8 mouse cellular contexts compared by ENCODE assay signal in the genomic region with DNA sequence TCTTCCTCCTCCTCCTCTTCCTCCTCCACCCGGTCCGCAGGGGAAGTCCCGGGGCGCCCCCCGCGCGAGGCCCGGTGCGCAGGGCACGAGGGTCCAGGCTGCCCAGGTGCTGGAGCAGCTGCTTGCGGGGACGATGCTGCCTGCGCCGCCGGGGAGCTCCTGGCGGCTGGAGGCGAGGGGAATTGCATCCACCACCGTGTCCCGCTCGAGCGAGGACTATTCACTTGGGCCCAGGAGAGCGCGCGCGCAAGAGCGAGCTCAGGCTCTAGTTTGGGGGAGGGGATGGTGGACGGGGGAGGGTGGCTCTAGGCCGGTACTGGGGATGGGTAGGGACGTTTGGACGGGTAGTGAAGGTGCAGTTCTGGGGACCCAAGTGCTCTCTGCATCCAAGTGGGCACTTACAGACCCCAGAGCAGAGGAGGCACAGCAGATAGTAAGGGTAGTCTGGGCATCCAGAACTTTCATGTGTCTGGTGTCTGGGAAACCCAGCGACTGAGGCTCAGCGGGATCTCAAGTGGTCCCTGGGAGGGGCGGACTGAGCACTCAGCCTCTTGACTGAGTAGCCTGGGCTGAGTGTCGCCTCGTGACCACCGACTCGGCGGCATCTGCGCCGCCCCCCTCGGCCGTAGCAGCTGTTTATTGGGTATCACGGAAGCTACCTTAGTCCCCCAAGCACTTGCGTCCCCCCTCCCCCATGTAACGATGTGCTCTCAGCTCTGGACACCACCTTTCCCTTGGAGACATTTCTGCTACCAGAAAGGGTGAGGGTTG. TPM values are rescaled to one million over a fixed set of nuclear protein-coding genes. Genes with fewer than 3 reads are reported as not detected.
A peak's percentile ranks its signal among the peaks of the same experiment; 100 is the strongest.
DNase-seq lines count a peak whose midpoint lies in the region; ATAC-seq and TF ChIP-seq lines count a peak whose summit lies in the region.

TSS of gene Epha6 (minus strand) at position 471 of the 771 bp plus-strand sequence.

- WGBS in liver, postnatal 0 days (ENCODE audit: insufficient replicate concordance): 1% methylated on average over 43 of the region's 45 CpGs
- WGBS in embryonic facial prominence, embryonic 11.5 days: under 1% methylated on average over 39 of the region's 45 CpGs
- WGBS in intestine, embryonic 14.5 days: under 1% methylated on average over 43 of the region's 45 CpGs
- WGBS in liver, embryonic 12.5 days (ENCODE audit: insufficient replicate concordance): 2% methylated on average over 44 of the region's 45 CpGs

- TF ChIP-seq CTCF in liver, postnatal 0 days (IDR thresholded peaks at IDR 0.05; ENCODE audit: low read depth): no peak

- H3K9me3 ChIP-seq in liver, postnatal 0 days (ENCODE audit: low read length): no peaks in the 10 kb centered on the region
- no peaks in the 10 kb centered on the region for H3K9me3 ChIP-seq in embryonic facial prominence, embryonic 11.5 days (replicated peaks; ENCODE audit: control insufficient read depth, low read length)
- no peaks in the 10 kb centered on the region for H3K9me3 ChIP-seq in intestine, embryonic 14.5 days (ENCODE audit: control insufficient read depth, low read length)
- no peaks in the 10 kb centered on the region for H3K9me3 ChIP-seq in liver, embryonic 12.5 days (replicated peaks)

- no peak within 1 kb of the TSS for H3K27ac ChIP-seq in liver, postnatal 0 days (ENCODE audit: low read depth)
- H3K27ac ChIP-seq in embryonic facial prominence, embryonic 11.5 days (replicated peaks; ENCODE audit: low read depth, low read length): no peak within 1 kb of the TSS
- no peak within 1 kb of the TSS for H3K27ac ChIP-seq in intestine, embryonic 14.5 days (ENCODE audit: low read depth)
- no peak within 1 kb of the TSS for H3K27ac ChIP-seq in liver, embryonic 12.5 days

- no peaks in the 10 kb centered on the region for H3K4me1 ChIP-seq in liver, postnatal 0 days (ENCODE audit: insufficient read depth)
- no peaks in the 10 kb centered on the region; the same call in 1 of the 2 replicates for H3K4me1 ChIP-seq in embryonic facial prominence, embryonic 11.5 days (ENCODE audit: control insufficient read depth, insufficient read depth, low read length)
- peaks cover 3% of the 10 kb centered on the region; the same call in 1 of the 2 replicates for H3K4me1 ChIP-seq in intestine, embryonic 14.5 days (replicated peaks; ENCODE audit: control insufficient read depth, insufficient read depth, low read length)
- H3K4me1 ChIP-seq in liver, embryonic 12.5 days: no peaks in the 10 kb centered on the region

- DNase-seq in liver: peak; percentile 3
- no peak for DNase-seq in liver, postnatal 0 days
- DNase-seq in embryonic facial prominence, embryonic 11.5 days (ENCODE audit: low spot score): peak; percentile 63
- peak; percentile 59 for DNase-seq in intestine, embryonic 14.5 days (ENCODE audit: low spot score)
- DNase-seq in right cerebral cortex, postnatal 4 days: peak; percentile 48
- DNase-seq in urinary bladder, postnatal 36 days (ENCODE audit: low spot score in 2 of 2): no peak
- DNase-seq in adrenal gland, adult (ENCODE audit: inconsistent age in 2 of 2, low spot score in 1 of 2): no peak

- H3K27me3 ChIP-seq in liver, postnatal 0 days (ENCODE audit: insufficient read depth, low read length): 0 out of 2 replicates have a peak, but pooled peaks cover 10% of the 10 kb centered on the region
- H3K27me3 ChIP-seq in embryonic facial prominence, embryonic 11.5 days (ENCODE audit: control insufficient read depth, insufficient read depth, low read length): peaks cover 10% of the 10 kb centered on the region
- peaks cover 38% of the 10 kb centered on the region for H3K27me3 ChIP-seq in intestine, embryonic 14.5 days (replicated peaks; ENCODE audit: control insufficient read depth, insufficient read depth, low read length)
- peaks cover 29% of the 10 kb centered on the region for H3K27me3 ChIP-seq in liver, embryonic 12.5 days (replicated peaks)

- no peak within 1 kb of the TSS for H3K4me2 ChIP-seq in liver, postnatal 0 days (ENCODE audit: low read depth, low read length)
- peak within 1 kb of the TSS; percentile 93 for H3K4me2 ChIP-seq in embryonic facial prominence, embryonic 11.5 days (ENCODE audit: low read depth, low read length)
- peak within 1 kb of the TSS; percentile 59 for H3K4me2 ChIP-seq in intestine, embryonic 14.5 days (ENCODE audit: low read length)
- peak within 1 kb of the TSS; percentile 46 for H3K4me2 ChIP-seq in liver, embryonic 12.5 days

- TF ChIP-seq EP300 in liver, postnatal 0 days (IDR thresholded peaks at IDR 0.05; ENCODE audit: low read depth): no peak

- no peaks in the 10 kb centered on the region for H3K36me3 ChIP-seq in liver, postnatal 0 days (replicated peaks; ENCODE audit: insufficient read depth, low read length)
- no peaks in the 10 kb centered on the region for H3K36me3 ChIP-seq in embryonic facial prominence, embryonic 11.5 days (replicated peaks; ENCODE audit: control insufficient read depth, insufficient read depth, low read depth, low read length)
- H3K36me3 ChIP-seq in intestine, embryonic 14.5 days (ENCODE audit: control insufficient read depth, insufficient read depth, low read length): no peaks in the 10 kb centered on the region
- no peaks in the 10 kb centered on the region for H3K36me3 ChIP-seq in liver, embryonic 12.5 days

- no peak within 1 kb of the TSS for H3K9ac ChIP-seq in liver, postnatal 0 days (replicated peaks)
- H3K9ac ChIP-seq in embryonic facial prominence, embryonic 11.5 days (replicated peaks; ENCODE audit: low read length): peak within 1 kb of the TSS; percentile 43
- H3K9ac ChIP-seq in intestine, embryonic 14.5 days (ENCODE audit: low read length): no peak within 1 kb of the TSS
- H3K9ac ChIP-seq in liver, embryonic 12.5 days: no peak within 1 kb of the TSS

- ATAC-seq in liver, postnatal 0 days: no peak
- peak; percentile 77 for ATAC-seq in embryonic facial prominence, embryonic 11.5 days (replicated peaks; ENCODE audit: insufficient number of reproducible peaks, low FRiP score, low TSS enrichment, low read depth)
- peak; percentile 54 for ATAC-seq in intestine, embryonic 14.5 days (replicated peaks; ENCODE audit: low FRiP score, low TSS enrichment, low read depth)
- ATAC-seq in liver, embryonic 12.5 days: no peak

- no peak within 1 kb of the TSS for H3K4me3 ChIP-seq in liver, postnatal 0 days (ENCODE audit: low read depth, low read length)
- H3K4me3 ChIP-seq in embryonic facial prominence, embryonic 11.5 days (ENCODE audit: low read depth, low read length): peak within 1 kb of the TSS; percentile 43
- peak within 1 kb of the TSS; percentile 30 for H3K4me3 ChIP-seq in intestine, embryonic 14.5 days (ENCODE audit: low read depth, low read length)
- H3K4me3 ChIP-seq in liver, embryonic 12.5 days: peak within 1 kb of the TSS; percentile 17

RNA-seq across cellular contexts. Expression of gene Epha6, which starts in this region (rescaled TPM):
- polyA plus RNA-seq in liver, postnatal 0 days (2015; fragmentation: Nextera tagmentation; extraction: Ambion mirVana): not detected in 2 replicates
- polyA plus RNA-seq in embryonic facial prominence, embryonic 11.5 days (2014; fragmentation: Nextera tagmentation; extraction: Ambion mirVana): 0.50 TPM in 1 of 2 replicates, not detected in the other
- polyA plus RNA-seq in intestine, embryonic 14.5 days (2014; fragmentation: Nextera tagmentation; extraction: Ambion mirVana): 0.16 and 0.27 TPM in 2 replicates
- polyA plus RNA-seq in liver, embryonic 12.5 days (2016; fragmentation: Nextera tagmentation; extraction: Ambion mirVana): not detected in 2 replicates

Comparison
In these comparisons a context has a peak if more than half of its experiments do, and no peak if none do; other contexts are left out.
1. DNase-seq: peak in liver (single experiment) and right cerebral cortex, postnatal 4 days (single experiment); none in liver, postnatal 0 days (single experiment), urinary bladder, postnatal 36 days (0 of 2) and adrenal gland, adult (0 of 2).
2. Peak in DNase-seq, ATAC-seq, H3K4me3 ChIP-seq, H3K9ac ChIP-seq and H3K4me2 ChIP-seq in embryonic facial prominence, embryonic 11.5 days; RNA of the gene not detected or under 1 TPM.
3. Peak in DNase-seq, ATAC-seq, H3K4me3 ChIP-seq and H3K4me2 ChIP-seq in intestine, embryonic 14.5 days; RNA of the gene not detected or under 1 TPM.